Mouse (Mus musculus) midbrain, embryonic 16.5 days (tissue): ENCODE measurements around the gene Acer3. TPM values are rescaled to one million over a fixed set of nuclear protein-coding genes. Genes with fewer than 3 reads are reported as not detected.
"Not testable (repeated sequence)": the region's sequence is repeated elsewhere in the genome, so short reads cannot be mapped to it uniquely, and the experiment has no call there.

Experiments
- ATAC-seq: fragments of 200-750 bp; cut with Nextera tagmentation; 2 replicates; pipeline ENCODE4 v1.8.0; 2017; ENCODE audit warnings: moderate TSS enrichment
- H3K27ac ChIP-seq: fragments of 300-500 bp; sonication (generic); 2 replicates; pipeline ENCODE4 v1.5.1; 2014; ENCODE audit warnings: mild to moderate bottlenecking, low read length, mixed read lengths
- H3K27me3 ChIP-seq: fragments of 300-500 bp; sonication (generic); 2 replicates; pipeline ENCODE4 v1.6.1; 2014; ENCODE audit warnings: low read depth, low read length, mixed read lengths; ENCODE audit not compliant: control insufficient read depth, insufficient read depth
- H3K36me3 ChIP-seq: fragments of 300-500 bp; sonication (generic); 2 replicates; pipeline ENCODE4 v1.6.1; 2014; ENCODE audit warnings: mild to moderate bottlenecking, low read length, moderate library complexity, mixed read lengths; ENCODE audit not compliant: control insufficient read depth, insufficient read depth
- H3K4me1 ChIP-seq: fragments of 300-500 bp; sonication (generic); 2 replicates; pipeline ENCODE4 v1.6.1; 2014; ENCODE audit warnings: mild to moderate bottlenecking, low read length, mixed read lengths; ENCODE audit not compliant: control insufficient read depth, insufficient read depth
- H3K4me2 ChIP-seq: fragments of 300-500 bp; sonication (generic); 2 replicates; pipeline ENCODE4 v1.6.1; 2014; ENCODE audit warnings: mild to moderate bottlenecking, low read length, mixed read lengths
- H3K4me3 ChIP-seq: fragments of 300-500 bp; sonication (generic); 2 replicates; pipeline ENCODE4 v1.5.1; 2014; ENCODE audit warnings: low read depth, mild to moderate bottlenecking, low read length, moderate library complexity, mixed read lengths
- H3K9ac ChIP-seq: fragments of 300-500 bp; sonication (generic); 2 replicates; pipeline ENCODE4 v1.6.1; 2014; ENCODE audit warnings: low read depth, low read length, mixed read lengths
- H3K9me3 ChIP-seq: fragments of 300-500 bp; sonication (generic); replicated peaks from 2 replicates; pipeline ENCODE4 v1.6.1; 2014; ENCODE audit warnings: mild to moderate bottlenecking, low read length, mixed read lengths; ENCODE audit not compliant: control insufficient read depth, poor library complexity, severe bottlenecking
- WGBS: fragments of 180-500 bp; shearing (Covaris S2); extraction: QIAGEN DNeasy Blood & Tissue Kit; methylation state at CpG from one replicate; pipeline ENCODE4 v1.1.7; 2014; 5-methylcytosine and 5-hydroxymethylcytosine counted together
- polyA plus RNA-seq: library from polyadenylated mRNA; unstranded; fragments of >200 nt; fragmentation: Nextera tagmentation; extraction: Ambion mirVana; gene quantifications from 2 replicates; pipeline ENCODE4 v1.2.1, GENCODE M21; 2015

Acer3 gene
- polyA plus RNA-seq, 1 experiment from 2014 or later: 20.6 TPM

GRCm38 (mm10) chr7:98194026-98194792 is 126.8 kb downstream of the Acer3 start:
- Histone ChIP-seq H3K4me2 (peak overlapping the region; percentile 93), H3K27me3 (peaks cover 44% of the 10 kb centered on the region), H3K4me3 (peak overlapping the region; percentile 50), H3K9me3 (no peaks in the 10 kb centered on the region), H3K4me1 (peaks cover 7% of the 10 kb centered on the region; the same call in 1 of the 2 replicates), H3K27ac (no peak overlapping the region), H3K9ac (peak overlapping the region; percentile 59), H3K36me3 (no peaks in the 10 kb centered on the region)
- ATAC-seq: peak; percentile 66
- WGBS: 1% methylated on average over 61 of the region's 61 CpGs

- Histone ChIP-seq H3K4me2 (peak overlapping the region; percentile 93), H3K27me3 (peaks cover 44% of the 10 kb centered on the region), H3K27ac (no peak overlapping the region), H3K4me1 (peaks cover 7% of the 10 kb centered on the region; the same call in 1 of the 2 replicates), H3K4me3 (peak overlapping the region; percentile 50), H3K36me3 (no peaks in the 10 kb centered on the region), H3K9ac (peak overlapping the region; percentile 59), H3K9me3 (no peaks in the 10 kb centered on the region)
- peak; percentile 86 for ATAC-seq
- 2% methylated on average over 36 of the region's 36 CpGs for WGBS
Measured at GRCm38 (mm10) chr7:98193515-98194025, 127.4 kb downstream of the Acer3 start.

GRCm38 (mm10) chr7:98191571-98192250 is 129.3 kb downstream of the Acer3 start:
- Histone ChIP-seq H3K9me3 (no peaks in the 10 kb centered on the region), H3K27ac (no peak overlapping the region), H3K27me3 (peaks cover 43% of the 10 kb centered on the region), H3K36me3 (no peaks in the 10 kb centered on the region), H3K4me1 (peaks cover 7% of the 10 kb centered on the region), H3K9ac (no peak overlapping the region), H3K4me3 (no peak overlapping the region), H3K4me2 (no peak overlapping the region)
- ATAC-seq: no peak
- WGBS: 67% methylated on average over 17 of the region's 17 CpGs

GRCm38 (mm10) chr7:98190578-98190977 is 130.4 kb downstream of the Acer3 start:
- no peaks in the 10 kb centered on the region for H3K9me3 ChIP-seq
- no peaks in the 10 kb centered on the region for H3K36me3 ChIP-seq
- H3K4me2 ChIP-seq: no peak overlapping the region
- H3K4me3 ChIP-seq: no peak overlapping the region
- ATAC-seq: no peak
- peaks cover 34% of the 10 kb centered on the region for H3K27me3 ChIP-seq
- 91% methylated on average over 1 of the region's 1 CpGs for WGBS
- peaks cover 10% of the 10 kb centered on the region for H3K4me1 ChIP-seq
- H3K27ac ChIP-seq: no peak overlapping the region
- H3K9ac ChIP-seq: no peak overlapping the region

GRCm38 (mm10) chr7:98189745-98190144 is 131.3 kb downstream of the Acer3 start:
- Histone ChIP-seq H3K9me3 (no peaks in the 10 kb centered on the region), H3K4me2 (no peak overlapping the region), H3K27me3 (peaks cover 27% of the 10 kb centered on the region), H3K4me1 (peaks cover 10% of the 10 kb centered on the region), H3K4me3 (no peak overlapping the region), H3K27ac (no peak overlapping the region), H3K36me3 (no peaks in the 10 kb centered on the region), H3K9ac (no peak overlapping the region)
- 44% methylated on average over 3 of the region's 3 CpGs for WGBS
- ATAC-seq: no peak

- Histone ChIP-seq H3K27me3 (peaks cover 21% of the 10 kb centered on the region), H3K9me3 (no peaks in the 10 kb centered on the region), H3K9ac (no peak overlapping the region), H3K4me1 (peaks cover 8% of the 10 kb centered on the region), H3K4me3 (no peak overlapping the region), H3K4me2 (no peak overlapping the region), H3K27ac (no peak overlapping the region), H3K36me3 (no peaks in the 10 kb centered on the region)
- 88% methylated on average over 2 of the region's 2 CpGs for WGBS
- ATAC-seq: no peak
Measured at GRCm38 (mm10) chr7:98188680-98189079, 132.3 kb downstream of the Acer3 start.

GRCm38 (mm10) chr7:98188238-98188637 is 132.8 kb downstream of the Acer3 start:
- H3K36me3 ChIP-seq: no peaks in the 10 kb centered on the region
- no peak overlapping the region for H3K9ac ChIP-seq
- no peak overlapping the region for H3K27ac ChIP-seq
- peaks cover 6% of the 10 kb centered on the region for H3K4me1 ChIP-seq
- ATAC-seq: no peak
- no peaks in the 10 kb centered on the region for H3K9me3 ChIP-seq
- 99% methylated on average over 2 of the region's 2 CpGs for WGBS
- no peak overlapping the region for H3K4me2 ChIP-seq
- H3K27me3 ChIP-seq: peaks cover 20% of the 10 kb centered on the region
- H3K4me3 ChIP-seq: no peak overlapping the region

GRCm38 (mm10) chr7:98187332-98187731 is 133.7 kb downstream of the Acer3 start:
- Histone ChIP-seq H3K27ac (peak overlapping the region; percentile 28; the same call in 1 of the 2 replicates), H3K27me3 (peaks cover 11% of the 10 kb centered on the region)
- H3K9ac ChIP-seq, H3K4me1 ChIP-seq, H3K9me3 ChIP-seq, ATAC-seq, H3K4me2 ChIP-seq, H3K4me3 ChIP-seq, H3K36me3 ChIP-seq: not testable (repeated sequence)
- WGBS: 65% methylated on average over 3 of the region's 3 CpGs

GRCm38 (mm10) chr7:98186637-98187036 is 134.4 kb downstream of the Acer3 start:
- peak; percentile 75 for ATAC-seq
- 23% methylated on average over 8 of the region's 8 CpGs for WGBS

More at GRCm38 (mm10) chr7:98186637-98187036, 134.4 kb downstream of the Acer3 start:
- Histone ChIP-seq H3K4me1 (peaks cover 3% of the 10 kb centered on the region; the same call in 1 of the 2 replicates), H3K9ac (no peak overlapping the region), H3K4me2 (no peak overlapping the region), H3K36me3 (no peaks in the 10 kb centered on the region), H3K27ac (peak overlapping the region; percentile 28; the same call in 1 of the 2 replicates), H3K9me3 (no peaks in the 10 kb centered on the region), H3K27me3 (peaks cover 6% of the 10 kb centered on the region), H3K4me3 (no peak overlapping the region)
